In genomic region chr8:5490491-5490890, GRCm38 (mm10) we compare ENCODE assay signal across 17 mouse cellular contexts.
A peak's percentile ranks its signal among the peaks of the same experiment; 100 is the strongest.
DNase-seq lines count a peak whose midpoint lies in the region; ATAC-seq and TF ChIP-seq lines count a peak whose summit lies in the region.
"Had no signal": no experiment of that assay in that cellular context is flagged by ENCODE, and none has a peak within 500 bp of the region (broad histone marks: within the 10 kb centered on the region; RNA-seq: fewer than 3 reads in every experiment).

No protein-coding gene starts in this region.

- H3K27me3 ChIP-seq in embryonic facial prominence, embryonic 14.5 days (replicated peaks; ENCODE audit: control insufficient read depth, insufficient read depth, low read length), result no peaks in the 10 kb centered on the region
- no peaks in the 10 kb centered on the region for H3K27me3 ChIP-seq in embryonic facial prominence, embryonic 10.5 days (replicated peaks; ENCODE audit: low read depth, poor library complexity, severe bottlenecking)
- no peaks in the 10 kb centered on the region for H3K27me3 ChIP-seq in lung, postnatal 0 days (replicated peaks; ENCODE audit: insufficient read depth, low read length)
- no peaks in the 10 kb centered on the region for H3K27me3 ChIP-seq in forebrain, embryonic 13.5 days
- H3K27me3 ChIP-seq: limb, embryonic 13.5 days had no signal

- no peak for ATAC-seq in embryonic facial prominence, embryonic 14.5 days (ENCODE audit: low read depth)
- ATAC-seq in lung, postnatal 0 days, result no peak
- ATAC-seq in forebrain, embryonic 13.5 days, result no peak
- ATAC-seq: CD4-positive, CD25-positive, alpha-beta regulatory T cell, adult 4 months; midbrain, embryonic 16.5 days had no signal

- H3K4me1 ChIP-seq in embryonic facial prominence, embryonic 14.5 days (ENCODE audit: control insufficient read depth, insufficient read depth, low read length), result no peaks in the 10 kb centered on the region
- no peaks in the 10 kb centered on the region for H3K4me1 ChIP-seq in embryonic facial prominence, embryonic 10.5 days
- H3K4me1 ChIP-seq in lung, postnatal 0 days (ENCODE audit: insufficient read depth, low read depth, low read length), result no peaks in the 10 kb centered on the region
- no peaks in the 10 kb centered on the region for H3K4me1 ChIP-seq in forebrain, embryonic 13.5 days
- H3K4me1 ChIP-seq: limb, embryonic 13.5 days had no signal

- peak; percentile 12 for DNase-seq in embryonic facial prominence, embryonic 14.5 days (ENCODE audit: low spot score)
- no peak for DNase-seq in embryonic facial prominence, embryonic 10.5 days (ENCODE audit: low spot score)
- DNase-seq in lung, postnatal 0 days (ENCODE audit: low spot score), result peak; percentile 6
- DNase-seq in lung, postnatal 14 days, result no peak
- DNase-seq in adrenal gland, postnatal 25 days, result peak; percentile 38
- DNase-seq in heart, postnatal 4 days, result peak; percentile 29
- DNase-seq in spleen, postnatal 14 days (ENCODE audit: low spot score in 2 of 2), result no peak
- DNase-seq: cerebellum, adult 2 months; kidney, adult 2 months; kidney, postnatal 25 days; layer of hippocampus, adult 9-11 months; right cerebral cortex, postnatal 25 days had no signal

- H3K27ac ChIP-seq in embryonic facial prominence, embryonic 14.5 days (replicated peaks; ENCODE audit: low read depth, low read length), result no peak overlapping the region
- no peak overlapping the region for H3K27ac ChIP-seq in embryonic facial prominence, embryonic 10.5 days (replicated peaks)
- H3K27ac ChIP-seq in lung, postnatal 0 days (ENCODE audit: low read length), result no peak overlapping the region
- no peak overlapping the region for H3K27ac ChIP-seq in forebrain, embryonic 13.5 days
- H3K27ac ChIP-seq: limb, embryonic 13.5 days had no signal

- H3K36me3 ChIP-seq in embryonic facial prominence, embryonic 14.5 days (ENCODE audit: control insufficient read depth, insufficient read depth, low read length), result no peaks in the 10 kb centered on the region
- no peaks in the 10 kb centered on the region for H3K36me3 ChIP-seq in embryonic facial prominence, embryonic 10.5 days (replicated peaks)
- no peaks in the 10 kb centered on the region for H3K36me3 ChIP-seq in lung, postnatal 0 days (ENCODE audit: insufficient read depth, low read length)
- no peaks in the 10 kb centered on the region for H3K36me3 ChIP-seq in forebrain, embryonic 13.5 days (ENCODE audit: poor library complexity, severe bottlenecking)
- H3K36me3 ChIP-seq: G1E; limb, embryonic 13.5 days had no signal

- TF ChIP-seq EP300 in lung, postnatal 0 days (IDR thresholded peaks at IDR 0.05), result no peak

- 64% methylated on average over 3 of the region's 3 CpGs for WGBS in embryonic facial prominence, embryonic 14.5 days
- 82% methylated on average over 3 of the region's 3 CpGs for WGBS in embryonic facial prominence, embryonic 10.5 days
- 42% methylated on average over 3 of the region's 3 CpGs for WGBS in lung, postnatal 0 days
- WGBS in forebrain, embryonic 13.5 days, result 88% methylated on average over 3 of the region's 3 CpGs

- no peak overlapping the region for H3K4me2 ChIP-seq in embryonic facial prominence, embryonic 14.5 days (ENCODE audit: low read depth, low read length)
- H3K4me2 ChIP-seq in lung, postnatal 0 days (replicated peaks; ENCODE audit: low read depth, low read length), result no peak overlapping the region
- no peak overlapping the region for H3K4me2 ChIP-seq in forebrain, embryonic 13.5 days
- H3K4me2 ChIP-seq: limb, embryonic 13.5 days had no signal

- TF ChIP-seq CTCF in lung, postnatal 0 days (IDR thresholded peaks at IDR 0.05), result no peak

- H3K9ac ChIP-seq in embryonic facial prominence, embryonic 14.5 days (ENCODE audit: low read depth, low read length), result no peak overlapping the region
- no peak overlapping the region for H3K9ac ChIP-seq in lung, postnatal 0 days (replicated peaks; ENCODE audit: low read depth)
- no peak overlapping the region for H3K9ac ChIP-seq in forebrain, embryonic 13.5 days
- H3K9ac ChIP-seq: limb, embryonic 13.5 days had no signal

- H3K9me3 ChIP-seq in embryonic facial prominence, embryonic 14.5 days (ENCODE audit: control insufficient read depth, low read length), result no peaks in the 10 kb centered on the region
- H3K9me3 ChIP-seq in embryonic facial prominence, embryonic 10.5 days, result no peaks in the 10 kb centered on the region
- no peaks in the 10 kb centered on the region for H3K9me3 ChIP-seq in lung, postnatal 0 days (ENCODE audit: low read length)
- no peaks in the 10 kb centered on the region for H3K9me3 ChIP-seq in forebrain, embryonic 13.5 days (replicated peaks)
- H3K9me3 ChIP-seq: G1E; limb, embryonic 13.5 days had no signal

- H3K4me3 ChIP-seq in embryonic facial prominence, embryonic 14.5 days (ENCODE audit: low read depth, low read length), result no peak overlapping the region
- H3K4me3 ChIP-seq in embryonic facial prominence, embryonic 10.5 days, result no peak overlapping the region
- no peak overlapping the region for H3K4me3 ChIP-seq in lung, postnatal 0 days (ENCODE audit: low read depth, low read length)
- H3K4me3 ChIP-seq in forebrain, embryonic 13.5 days, result no peak overlapping the region
- H3K4me3 ChIP-seq: limb, embryonic 13.5 days had no signal

Comparison
In these comparisons a context has a peak if more than half of its experiments do, and no peak if none do; other contexts are left out.
1. DNase-seq: peak in embryonic facial prominence, embryonic 14.5 days (single experiment), lung, postnatal 0 days (single experiment), adrenal gland, postnatal 25 days (single experiment) and heart, postnatal 4 days (single experiment); none in embryonic facial prominence, embryonic 10.5 days (single experiment), lung, postnatal 14 days (single experiment) and spleen, postnatal 14 days (0 of 2).